Mouse (Mus musculus) urinary bladder, adult 18-20 months (tissue): ENCODE data around the gene Syk.

Source experiments
- DNase-seq, 2 experiments: peaks; one replicate each; pipeline ENCODE4 v3.0.0; 2022; ENCODE audit warnings: low spot score in 2 of 2, mixed read lengths in 2 of 2

The Syk gene

DNA sequence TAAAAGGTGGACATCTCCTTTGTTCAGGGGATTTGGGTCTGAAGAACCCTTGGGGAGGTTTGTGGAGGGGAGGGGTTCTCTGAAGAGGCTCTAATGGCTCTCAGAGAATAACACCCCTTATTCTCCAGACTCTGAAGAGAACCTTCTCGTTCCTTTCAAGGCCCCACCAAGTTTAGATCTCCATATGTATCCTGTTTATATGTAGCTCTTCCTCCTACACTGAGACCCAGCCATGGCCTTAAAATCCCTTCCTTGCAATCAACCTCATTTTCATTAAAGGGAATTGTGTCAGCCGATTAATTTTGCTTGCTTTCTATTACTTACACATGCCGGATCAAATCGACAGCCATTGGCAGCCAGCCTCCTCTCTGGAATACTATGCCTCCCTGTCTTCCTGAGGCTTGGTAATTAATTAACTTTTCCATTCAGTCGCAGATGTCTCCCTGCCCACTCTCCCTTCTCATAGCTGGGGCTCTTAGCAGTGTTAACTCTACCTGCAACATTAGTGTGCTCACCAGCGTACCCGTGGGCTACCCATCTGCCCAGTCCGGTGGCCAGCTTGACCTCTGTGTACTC, 13.7 kb upstream of the Syk start:
- no peak for DNase-seq

- DNase-seq: no peak
Measured at GRCm38 (mm10) chr13:52570276-52570675, 12.7 kb upstream of the Syk start.

DNA sequence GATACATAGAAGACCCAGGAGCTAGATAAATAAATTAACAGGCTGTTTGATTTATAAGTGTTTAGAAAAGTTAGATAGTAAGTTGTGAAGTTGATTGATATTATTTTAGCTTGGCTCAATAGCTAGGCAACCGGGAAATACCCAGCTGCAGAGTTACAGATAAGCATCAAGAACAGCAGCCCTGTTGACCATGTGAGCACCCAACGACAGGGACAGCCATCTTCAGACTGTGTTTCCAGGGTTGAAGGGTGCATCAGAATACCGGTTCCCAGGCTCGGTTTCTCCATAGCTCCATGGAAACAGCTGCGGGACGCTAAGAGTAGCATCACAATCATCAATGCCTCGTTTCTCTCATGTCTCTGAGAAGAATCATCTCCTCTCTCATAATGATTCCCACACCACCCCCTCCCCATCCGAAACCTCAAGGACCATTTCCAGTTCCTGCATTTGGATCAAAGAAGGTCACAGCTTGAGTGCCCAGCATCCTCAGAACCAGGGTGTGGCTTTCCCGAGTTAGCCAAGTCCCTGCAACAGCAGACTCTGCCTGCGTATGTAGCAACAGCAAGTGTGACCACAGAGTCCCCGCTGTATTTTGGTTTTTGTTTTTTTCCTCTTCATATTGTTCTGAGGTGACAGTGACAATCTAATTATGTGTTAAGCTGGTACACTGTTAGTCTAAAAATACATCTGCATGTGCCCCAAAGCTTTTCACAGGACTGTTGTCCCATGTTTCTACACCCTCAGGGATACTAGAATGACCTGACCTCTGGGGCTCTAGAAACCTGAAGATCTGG, 11.2 kb upstream of the Syk start:
- DNase-seq: no peak

GRCm38 (mm10) chr13:52572451-52573446, 10.2 kb upstream of the Syk start:
- DNase-seq: no peak

DNA sequence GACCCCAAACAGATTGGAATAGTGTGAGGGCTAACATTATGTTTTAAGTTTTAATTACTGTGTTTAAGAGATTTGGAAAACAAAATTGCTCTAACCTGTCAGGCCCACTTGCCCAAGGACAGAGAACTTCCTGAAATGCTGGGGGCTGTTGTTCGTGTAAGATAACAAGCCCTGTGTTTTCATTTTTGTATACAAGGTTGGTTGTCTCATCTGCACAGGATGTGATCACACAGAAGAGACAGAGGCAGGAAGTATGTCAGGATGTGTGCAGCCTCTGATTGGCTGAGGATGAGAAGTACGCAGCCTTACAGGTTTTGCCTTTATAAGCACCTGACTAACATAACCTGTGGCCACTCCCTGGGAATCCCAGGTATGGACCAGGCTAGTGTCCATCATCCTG, 8.7 kb upstream of the Syk start:
- DNase-seq: no peak

GRCm38 (mm10) chr13:52575483-52575882, 7.5 kb upstream of the Syk start:
- DNase-seq: no peak

DNA sequence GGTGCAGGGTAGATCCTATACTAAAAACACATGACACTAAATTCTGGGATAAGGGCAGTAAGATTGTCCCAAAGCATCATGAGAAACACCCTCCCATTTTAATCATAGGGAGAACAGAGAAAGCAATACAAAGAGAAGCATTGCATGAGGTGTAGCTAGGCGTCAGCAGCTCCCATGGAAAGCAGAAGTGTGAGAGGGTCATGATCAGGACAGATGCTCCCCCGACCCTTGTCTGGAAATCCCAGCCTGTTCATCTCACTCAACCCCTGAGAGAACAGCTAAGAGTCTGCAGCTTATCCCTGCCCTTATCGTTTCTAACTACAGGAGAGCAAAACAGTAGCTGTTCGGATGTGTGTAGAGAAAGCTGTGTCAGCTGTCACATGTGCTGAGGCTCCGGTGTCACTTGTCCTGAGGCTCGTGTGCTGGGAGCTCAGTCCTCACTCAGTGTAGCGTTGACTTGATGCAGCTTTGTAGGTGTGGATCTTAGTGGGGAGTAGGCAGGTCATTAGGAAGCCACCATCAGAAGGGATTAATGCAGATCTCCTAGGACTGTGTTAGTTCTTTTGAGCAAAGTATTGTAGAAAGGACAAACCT, 6.9 kb upstream of the Syk start:
- DNase-seq: no peak

DNA sequence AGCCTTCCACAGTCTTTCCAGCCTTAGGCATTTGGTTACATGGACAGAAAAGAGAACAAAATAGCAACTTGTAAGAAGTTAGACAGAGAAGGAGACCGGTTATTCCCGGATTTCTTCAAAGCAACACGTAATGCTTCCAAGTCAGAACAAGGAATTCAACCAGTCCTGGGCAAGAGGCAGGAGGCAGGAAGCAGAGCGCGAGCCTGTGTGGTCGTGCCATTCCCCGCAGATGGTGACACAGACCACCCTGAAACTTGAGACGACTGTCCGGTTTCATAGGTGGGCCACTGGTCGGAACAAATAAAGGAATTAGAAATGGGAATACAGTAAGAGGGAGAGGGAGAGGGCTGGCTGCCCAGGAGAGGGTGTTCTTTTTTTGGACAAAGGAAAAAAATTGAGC, 6.1 kb upstream of the Syk start:
- no peak for DNase-seq

DNA sequence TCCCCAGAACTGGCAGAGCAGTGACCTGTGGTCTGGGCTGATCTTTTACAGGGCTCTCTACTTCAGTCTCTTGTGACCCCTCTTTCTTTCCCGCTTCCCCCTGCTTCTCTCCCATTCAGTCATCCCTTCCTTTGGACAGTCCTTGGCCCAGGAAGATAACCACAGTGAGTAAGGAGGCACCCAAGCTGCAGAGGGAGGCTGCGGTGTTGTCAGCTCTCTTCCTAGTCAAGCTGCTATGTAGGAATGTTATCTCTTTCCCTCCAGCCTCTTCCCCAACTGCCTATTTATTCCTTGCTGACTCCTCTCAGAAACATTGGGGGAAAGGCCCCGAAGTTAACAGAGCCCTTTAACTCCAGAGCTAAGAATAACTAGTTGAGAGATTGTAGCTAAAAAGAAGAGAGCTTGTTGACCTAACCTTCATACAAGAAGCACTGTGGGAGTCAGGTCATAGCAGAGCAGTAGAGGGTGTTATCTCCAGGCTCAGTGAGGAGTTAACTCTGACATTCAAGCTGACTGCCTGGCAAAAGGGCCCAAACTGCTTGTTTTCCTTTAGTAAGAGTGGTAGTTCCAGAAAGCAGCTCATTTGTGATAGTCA, 5.5 kb upstream of the Syk start:
- DNase-seq: no peak

DNA sequence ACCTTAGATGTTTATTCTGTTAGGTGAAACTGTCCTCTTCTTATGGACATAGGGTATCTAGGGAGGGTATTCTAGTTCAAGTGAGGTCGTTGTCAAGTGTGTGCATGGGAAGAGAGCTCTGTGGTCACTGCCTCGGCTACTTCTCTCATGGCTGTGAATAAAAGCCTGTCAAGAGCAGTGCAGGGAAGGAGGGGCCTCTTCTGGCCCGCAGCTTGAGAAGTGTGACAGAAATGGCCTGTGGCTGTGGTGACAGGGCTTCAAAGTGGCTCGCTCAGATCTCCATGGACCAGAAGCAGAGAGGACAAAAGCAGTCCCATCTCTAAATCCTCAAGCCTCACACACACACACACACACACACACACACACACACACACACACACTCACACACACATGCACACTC, 5.0 kb upstream of the Syk start:
- DNase-seq: no peak

- no peak for DNase-seq
Measured at GRCm38 (mm10) chr13:52578776-52579175, 4.2 kb upstream of the Syk start.

DNA sequence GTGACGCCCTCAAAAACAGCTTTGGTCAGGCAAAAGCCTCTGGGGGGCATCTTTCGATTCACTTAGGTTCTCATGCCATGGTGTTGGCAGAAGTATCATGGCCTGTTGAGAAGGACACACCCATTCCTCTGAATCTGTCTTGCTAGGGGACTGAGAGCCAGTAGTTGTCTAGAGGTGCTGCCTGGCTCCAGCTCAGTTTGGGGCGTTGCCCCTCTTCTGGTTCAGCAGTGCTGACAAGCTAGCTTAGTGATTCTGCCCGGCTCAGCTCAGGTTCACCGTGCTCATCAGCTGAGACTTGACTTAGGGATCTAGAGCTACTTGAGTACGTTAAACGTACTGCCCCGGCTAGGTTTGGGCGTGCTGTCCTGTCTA, 481 bp upstream of the Syk start:
- no peak for DNase-seq

GRCm38 (mm10) chr13:52583943-52584562, 1.1 kb downstream of the Syk start:
- no peak for DNase-seq

GRCm38 (mm10) chr13:52584654-52585455, 1.9 kb downstream of the Syk start:
- DNase-seq: no peak

- no peak for DNase-seq
Measured at GRCm38 (mm10) chr13:52587761-52588160, 4.8 kb downstream of the Syk start.

DNA sequence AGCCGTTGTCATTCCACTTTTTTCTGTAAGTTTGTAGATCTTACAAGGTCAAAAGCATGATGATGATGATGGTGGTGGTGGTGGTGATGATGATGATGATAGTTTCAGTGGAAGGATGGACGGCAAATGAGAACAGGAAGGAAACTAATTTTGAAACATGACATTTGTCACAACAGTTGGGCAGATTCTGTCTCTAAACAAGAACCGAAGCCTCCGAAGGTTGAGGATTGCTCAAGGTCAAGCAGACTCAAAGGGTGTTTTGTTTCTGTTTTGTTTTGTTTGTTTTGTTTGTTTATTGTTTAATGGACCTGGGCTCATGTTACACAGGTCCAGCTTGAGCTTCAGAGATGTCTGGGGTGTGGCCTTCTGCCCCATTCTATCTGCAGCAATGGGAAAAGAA, 6.1 kb downstream of the Syk start:
- no peak for DNase-seq

DNA sequence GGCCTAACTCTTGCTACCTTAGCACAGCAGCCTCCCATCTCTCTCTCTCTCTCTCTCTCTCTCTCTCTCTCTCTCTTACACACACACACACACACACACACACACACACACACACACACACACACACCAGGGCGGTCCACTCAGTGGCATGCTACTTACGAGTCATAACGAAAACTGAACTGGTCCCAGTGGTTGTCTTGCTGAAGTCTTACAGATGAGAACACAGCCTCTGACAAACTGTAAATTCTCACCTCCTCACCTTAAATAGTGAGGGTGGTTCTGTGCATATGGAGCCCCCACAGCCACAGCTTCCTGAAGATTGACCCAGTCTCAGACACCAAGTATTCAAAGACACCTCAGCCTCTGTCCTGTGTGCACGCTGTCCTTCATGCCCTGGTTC, 8.9 kb downstream of the Syk start:
- no peak for DNase-seq

DNA sequence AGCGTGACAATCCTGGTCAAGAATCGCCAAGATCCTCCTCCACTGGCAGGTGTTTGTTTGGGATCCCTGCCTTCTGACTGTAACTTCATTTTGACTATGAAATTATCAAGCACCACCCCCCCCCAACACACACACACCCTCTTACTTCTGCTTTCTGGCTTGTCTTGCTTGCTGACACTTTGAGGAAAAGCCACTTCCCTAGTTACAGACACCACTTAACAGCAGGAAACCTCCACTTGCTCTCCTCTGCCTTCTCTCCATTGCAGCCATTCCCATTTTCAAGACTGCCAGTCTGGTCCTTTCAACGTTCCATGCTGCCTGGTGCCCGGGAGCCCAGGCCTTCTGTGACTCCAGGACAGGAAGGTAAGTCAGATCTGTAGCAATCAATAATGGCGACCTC, 13.7 kb downstream of the Syk start:
- no peak for DNase-seq

DNA sequence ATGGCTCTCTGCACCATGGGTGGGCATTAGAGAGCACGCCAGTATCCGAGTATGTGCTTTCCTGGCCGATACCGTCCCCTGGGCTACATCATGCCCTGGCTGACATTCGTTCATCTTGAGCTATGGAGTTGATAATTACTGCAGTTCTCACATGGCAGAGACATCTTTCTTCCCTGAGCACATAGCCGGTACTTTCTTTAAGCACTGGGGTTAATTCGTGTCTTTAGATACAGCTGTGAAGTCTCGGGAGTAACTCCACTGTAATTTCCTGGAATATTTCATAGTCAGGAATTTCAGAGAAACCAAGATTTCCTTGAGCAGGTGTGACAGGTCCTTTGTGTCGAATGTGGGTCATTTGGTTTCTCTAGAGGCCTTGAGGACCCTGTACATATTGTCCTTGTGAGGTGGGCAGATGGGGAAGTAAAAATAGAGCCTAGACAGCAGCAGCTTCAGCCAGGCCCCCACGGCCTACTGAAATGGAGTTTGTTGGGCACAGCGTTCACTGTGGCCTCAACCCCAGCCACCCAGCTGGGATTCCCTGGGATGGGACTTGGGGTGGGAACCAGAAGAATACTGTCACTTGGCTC, 14.2 kb downstream of the Syk start:
- no peak for DNase-seq

DNA sequence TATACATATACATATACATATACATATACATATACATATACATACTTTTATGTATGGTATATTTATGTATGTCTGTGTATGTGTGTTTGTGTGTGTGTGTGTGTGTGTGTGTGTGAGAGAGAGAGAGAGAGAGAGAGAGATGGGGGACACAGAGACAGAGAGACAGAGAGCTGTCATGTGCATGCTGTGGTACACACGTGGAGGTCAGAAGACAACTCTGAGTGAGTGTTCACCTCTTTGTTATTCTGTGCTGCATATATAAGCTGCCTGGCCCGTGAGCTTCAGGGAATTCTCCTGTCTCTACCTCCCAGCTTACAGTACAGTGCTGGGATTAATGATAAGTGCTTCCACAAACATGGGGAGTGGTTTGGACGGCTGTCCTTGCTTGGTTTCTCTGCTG, 15.3 kb downstream of the Syk start:
- DNase-seq: no peak
